Mouse (Mus musculus) neural tube, embryonic 13.5 days (tissue): Measurements from ENCODE around the gene Skp2. TPM values are rescaled to one million over a fixed set of nuclear protein-coding genes. Genes with fewer than 3 reads are reported as not detected.

ENCODE experiments used
- ATAC-seq: fragments of 200-750 bp; cut with Nextera tagmentation; 2 replicates; pipeline ENCODE4 v1.8.0; 2017; ENCODE audit warnings: low read depth, mild to moderate bottlenecking, moderate TSS enrichment, moderate library complexity
- H3K27ac ChIP-seq: fragments of 300-500 bp; sonication (generic); replicated peaks from 2 replicates; pipeline ENCODE4 v1.5.1; 2015; ENCODE audit warnings: moderate library complexity, mild to moderate bottlenecking, inconsistent platforms
- H3K27me3 ChIP-seq: fragments of 300-500 bp; sonication (generic); 2 replicates; pipeline ENCODE4 v1.6.1; 2015; ENCODE audit warnings: mild to moderate bottlenecking, inconsistent platforms
- H3K36me3 ChIP-seq: fragments of 300-500 bp; sonication (generic); 2 replicates; pipeline ENCODE4 v1.6.1; 2015; ENCODE audit warnings: mild to moderate bottlenecking, inconsistent platforms
- H3K4me1 ChIP-seq: fragments of 300-500 bp; sonication (generic); replicated peaks from 2 replicates; pipeline ENCODE4 v1.6.1; 2015; ENCODE audit warnings: inconsistent platforms
- H3K4me2 ChIP-seq: fragments of 300-500 bp; sonication (generic); 2 replicates; pipeline ENCODE4 v1.6.1; 2015; ENCODE audit warnings: inconsistent platforms, mild to moderate bottlenecking, moderate library complexity
- H3K4me3 ChIP-seq: fragments of 300-500 bp; sonication (generic); 2 replicates; pipeline ENCODE4 v1.5.1; 2015; ENCODE audit warnings: mild to moderate bottlenecking, inconsistent platforms
- H3K9ac ChIP-seq: fragments of 300-500 bp; sonication (generic); 2 replicates; pipeline ENCODE4 v1.6.1; 2015; ENCODE audit warnings: moderate library complexity, mild to moderate bottlenecking, inconsistent platforms
- H3K9me3 ChIP-seq: fragments of 300-500 bp; sonication (generic); 2 replicates; pipeline ENCODE4 v1.6.1; 2016; ENCODE audit warnings: inconsistent platforms
- WGBS: fragments of 180-500 bp; shearing (Covaris S2); methylation state at CpG from one replicate; pipeline ENCODE4 v1.1.7; 2015; 5-methylcytosine and 5-hydroxymethylcytosine counted together
- polyA plus RNA-seq: library from polyadenylated mRNA; unstranded; fragments of >200 nt; fragmentation: Nextera tagmentation; extraction: Ambion mirVana; gene quantifications from 2 replicates; pipeline ENCODE4 v1.2.1, GENCODE M21; 2015

Gene Skp2
- polyA plus RNA-seq, 1 experiment from 2014 or later: 22.4 TPM

- peaks cover 68% of the 10 kb centered on the region for H3K36me3 ChIP-seq
- H3K9me3 ChIP-seq: no peaks in the 10 kb centered on the region
- 85% methylated on average over 13 of the region's 13 CpGs for whole genome bisulfite sequencing
- H3K4me3 ChIP-seq: no peak overlapping the region
- no peak overlapping the region for H3K4me2 ChIP-seq
- no peak for ATAC-seq
- no peak overlapping the region for H3K9ac ChIP-seq
- no peaks in the 10 kb centered on the region for H3K27me3 ChIP-seq
- H3K27ac ChIP-seq: no peak overlapping the region
- H3K4me1 ChIP-seq: peaks cover 10% of the 10 kb centered on the region; the same call in 1 of the 2 replicates
These were observed 22.4 kb downstream of the Skp2 start for GRCm38 (mm10) chr15:9132693-9133443.

- no peak overlapping the region for H3K27ac ChIP-seq
These were observed 23.7 kb downstream of the Skp2 start for GRCm38 (mm10) chr15:9131499-9131888.

GRCm38 (mm10) chr15:9130772-9131498, 24.3 kb downstream of the Skp2 start:
- H3K4me1 ChIP-seq: peaks cover 6% of the 10 kb centered on the region; the same call in 1 of the 2 replicates
- no peak overlapping the region for H3K27ac ChIP-seq
- no peak overlapping the region for H3K9ac ChIP-seq
- no peak overlapping the region for H3K4me2 ChIP-seq
- no peaks in the 10 kb centered on the region for H3K9me3 ChIP-seq
- 85% methylated on average over 9 of the region's 9 CpGs for WGBS
- H3K27me3 ChIP-seq: no peaks in the 10 kb centered on the region
- H3K36me3 ChIP-seq: peaks cover 64% of the 10 kb centered on the region
- H3K4me3 ChIP-seq: no peak overlapping the region
- ATAC-seq: no peak

More at GRCm38 (mm10) chr15:9131499-9131888, 23.7 kb downstream of the Skp2 start:
- Histone ChIP-seq H3K36me3 (peaks cover 66% of the 10 kb centered on the region), H3K27me3 (no peaks in the 10 kb centered on the region), H3K4me1 (peaks cover 6% of the 10 kb centered on the region; the same call in 1 of the 2 replicates), H3K9me3 (no peaks in the 10 kb centered on the region), H3K4me3 (no peak overlapping the region), H3K9ac (no peak overlapping the region), H3K4me2 (no peak overlapping the region)
- ATAC-seq: no peak
- WGBS: 91% methylated on average over 4 of the region's 4 CpGs

GRCm38 (mm10) chr15:9127051-9127791, 28.0 kb downstream of the Skp2 start:
- ATAC-seq: no peak
- H3K9me3 ChIP-seq: no peaks in the 10 kb centered on the region

GRCm38 (mm10) chr15:9124856-9125255, 30.4 kb downstream of the Skp2 start:
- no peaks in the 10 kb centered on the region for H3K27me3 ChIP-seq
- no peak overlapping the region for H3K4me3 ChIP-seq
- 94% methylated on average over 21 of the region's 21 CpGs for WGBS
- H3K36me3 ChIP-seq: peaks cover 77% of the 10 kb centered on the region
- H3K9me3 ChIP-seq: no peaks in the 10 kb centered on the region
- H3K4me2 ChIP-seq: no peak overlapping the region
- no peaks in the 10 kb centered on the region for H3K4me1 ChIP-seq
- no peak for ATAC-seq
- no peak overlapping the region for H3K9ac ChIP-seq
- no peak overlapping the region for H3K27ac ChIP-seq

More at GRCm38 (mm10) chr15:9127051-9127791, 28.0 kb downstream of the Skp2 start:
- Histone ChIP-seq H3K4me3 (no peak overlapping the region), H3K27ac (no peak overlapping the region), H3K4me1 (no peaks in the 10 kb centered on the region), H3K36me3 (peaks cover 81% of the 10 kb centered on the region), H3K27me3 (no peaks in the 10 kb centered on the region), H3K4me2 (no peak overlapping the region), H3K9ac (no peak overlapping the region)
- WGBS: 91% methylated on average over 7 of the region's 7 CpGs

GRCm38 (mm10) chr15:9122989-9123388, 32.2 kb downstream of the Skp2 start:
- Histone ChIP-seq H3K4me2 (no peak overlapping the region), H3K9me3 (no peaks in the 10 kb centered on the region), H3K36me3 (peaks cover 71% of the 10 kb centered on the region), H3K27ac (no peak overlapping the region), H3K27me3 (no peaks in the 10 kb centered on the region), H3K4me3 (no peak overlapping the region), H3K9ac (no peak overlapping the region), H3K4me1 (no peaks in the 10 kb centered on the region)
- ATAC-seq: no peak
- 96% methylated on average over 4 of the region's 4 CpGs for whole genome bisulfite sequencing

- no peak for ATAC-seq
- Histone ChIP-seq H3K27ac (no peak overlapping the region), H3K9ac (no peak overlapping the region), H3K4me1 (no peaks in the 10 kb centered on the region), H3K4me3 (no peak overlapping the region), H3K9me3 (no peaks in the 10 kb centered on the region), H3K4me2 (no peak overlapping the region), H3K27me3 (no peaks in the 10 kb centered on the region), H3K36me3 (peaks cover 81% of the 10 kb centered on the region)
- 94% methylated on average over 2 of the region's 2 CpGs for WGBS
These were observed 35.1 kb downstream of the Skp2 start for GRCm38 (mm10) chr15:9120081-9120480.

- no peak overlapping the region for H3K4me2 ChIP-seq
- H3K4me3 ChIP-seq: no peak overlapping the region
- no peak overlapping the region for H3K9ac ChIP-seq
- H3K9me3 ChIP-seq: no peaks in the 10 kb centered on the region
- H3K4me1 ChIP-seq: no peaks in the 10 kb centered on the region
- 93% methylated on average over 4 of the region's 4 CpGs for WGBS
- ATAC-seq: no peak; the same call in 1 of the 2 replicates
- H3K27ac ChIP-seq: no peak overlapping the region
- H3K36me3 ChIP-seq: peaks cover 81% of the 10 kb centered on the region
- no peaks in the 10 kb centered on the region for H3K27me3 ChIP-seq
These were observed 36.4 kb downstream of the Skp2 start for GRCm38 (mm10) chr15:9118852-9119251.

- no peak overlapping the region for H3K4me2 ChIP-seq
- WGBS: 85% methylated on average over 5 of the region's 5 CpGs
- no peak overlapping the region for H3K27ac ChIP-seq
- H3K9ac ChIP-seq: no peak overlapping the region
- no peaks in the 10 kb centered on the region for H3K9me3 ChIP-seq
- no peaks in the 10 kb centered on the region for H3K4me1 ChIP-seq
- peaks cover 73% of the 10 kb centered on the region for H3K36me3 ChIP-seq
- no peak for ATAC-seq
- no peak overlapping the region for H3K4me3 ChIP-seq
- H3K27me3 ChIP-seq: no peaks in the 10 kb centered on the region
These were observed 40.6 kb downstream of the Skp2 start for GRCm38 (mm10) chr15:9114599-9114998.

GRCm38 (mm10) chr15:9114131-9114530, 41.1 kb downstream of the Skp2 start:
- Histone ChIP-seq H3K9me3 (no peaks in the 10 kb centered on the region), H3K27ac (no peak overlapping the region), H3K36me3 (peaks cover 70% of the 10 kb centered on the region), H3K4me1 (no peaks in the 10 kb centered on the region), H3K9ac (no peak overlapping the region), H3K27me3 (no peaks in the 10 kb centered on the region), H3K4me2 (no peak overlapping the region), H3K4me3 (no peak overlapping the region)
- ATAC-seq: no peak
- WGBS: 90% methylated on average over 4 of the region's 4 CpGs

- H3K9ac ChIP-seq: no peak overlapping the region
- no peak for ATAC-seq
- H3K4me3 ChIP-seq: no peak overlapping the region
- peaks cover 66% of the 10 kb centered on the region for H3K36me3 ChIP-seq
- no peaks in the 10 kb centered on the region for H3K27me3 ChIP-seq
- no peak overlapping the region for H3K27ac ChIP-seq
- H3K9me3 ChIP-seq: no peaks in the 10 kb centered on the region
- H3K4me2 ChIP-seq: no peak overlapping the region
- 87% methylated on average over 9 of the region's 9 CpGs for WGBS
- H3K4me1 ChIP-seq: no peaks in the 10 kb centered on the region
These were observed 41.7 kb downstream of the Skp2 start for GRCm38 (mm10) chr15:9113556-9113955.

- WGBS: 81% methylated on average over 3 of the region's 3 CpGs
- ATAC-seq: no peak
- H3K27me3 ChIP-seq: no peaks in the 10 kb centered on the region
- peaks cover 61% of the 10 kb centered on the region for H3K36me3 ChIP-seq
- H3K9ac ChIP-seq: no peak overlapping the region
- no peak overlapping the region for H3K27ac ChIP-seq
- H3K4me3 ChIP-seq: no peak overlapping the region
- no peaks in the 10 kb centered on the region for H3K4me1 ChIP-seq
- H3K9me3 ChIP-seq: no peaks in the 10 kb centered on the region
- no peak overlapping the region for H3K4me2 ChIP-seq
These were observed 43.6 kb downstream of the Skp2 start for GRCm38 (mm10) chr15:9111648-9112047.
